Mouse (Mus musculus) myocyte (in vitro differentiated cells): ENCODE measurements around the gene Clk3.

Experiments
- MAX ChIP-seq: IDR thresholded peaks from one replicate; pipeline ENCODE4 v1.6.1; 2011; ENCODE audit warnings: low read depth, mild to moderate bottlenecking, control low read depth
- USF1 ChIP-seq: IDR thresholded peaks from one replicate; pipeline ENCODE4 v1.6.1; 2011; ENCODE audit warnings: low read depth, mild to moderate bottlenecking, control low read depth, moderate library complexity

DNA sequence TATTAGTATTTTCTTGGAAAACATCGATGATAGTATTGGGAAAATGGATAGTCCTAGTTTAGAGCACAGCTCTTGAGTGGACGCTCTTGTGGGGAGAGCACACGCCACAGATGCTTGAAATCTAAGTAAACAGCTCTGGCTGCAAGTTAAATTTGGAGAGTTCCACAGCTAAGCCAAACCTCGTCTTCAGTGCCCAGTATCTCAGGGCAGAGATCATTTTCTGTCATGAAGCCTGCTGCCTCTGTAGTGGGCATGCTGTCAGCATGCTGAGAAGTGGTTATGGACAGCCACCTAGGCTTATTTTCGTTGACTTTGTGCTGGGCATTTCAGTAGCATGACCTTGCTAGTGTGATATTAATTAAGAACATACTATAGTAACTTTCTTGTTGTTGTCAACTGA lies 41.9 kb downstream of the Clk3 start:
- no peak for TF ChIP-seq MAX
- no peak for TF ChIP-seq USF1
